13 mouse cellular contexts compared by ENCODE assay signal in the genomic region with DNA sequence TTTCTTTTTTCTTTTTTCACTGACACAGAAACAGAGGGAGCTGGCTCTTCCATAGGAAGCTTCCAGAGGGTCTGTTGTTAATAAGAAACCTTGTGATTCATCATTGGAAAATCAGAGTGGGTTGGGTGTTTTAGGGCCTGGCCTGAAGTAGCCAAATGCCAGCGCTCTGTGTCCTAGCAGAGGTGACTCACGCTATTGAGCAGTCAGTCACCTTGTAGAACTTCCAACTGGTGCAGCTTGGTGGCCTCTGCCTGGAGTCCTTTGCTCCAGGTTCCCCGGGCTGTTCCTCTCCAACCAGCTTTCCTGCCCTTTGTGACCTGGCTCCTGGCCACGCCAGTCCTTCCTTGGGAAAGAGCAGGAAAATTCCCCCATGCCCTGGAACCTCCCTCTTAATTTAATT. TPM values are rescaled to one million over a fixed set of nuclear protein-coding genes. Genes with fewer than 3 reads are reported as not detected.
DNase-seq lines count a peak whose midpoint lies in the region; ATAC-seq and TF ChIP-seq lines count a peak whose summit lies in the region.
"Had no signal": no experiment of that assay in that cellular context is flagged by ENCODE, and none has a peak within 500 bp of the region (broad histone marks: within the 10 kb centered on the region; RNA-seq: fewer than 3 reads in every experiment).

No protein-coding gene starts in this region.

- DNase-seq in gastrocnemius, adult 2 months: peak; percentile 67
- no peak for DNase-seq in gastrocnemius, postnatal 10 days
- DNase-seq in MN1 (ENCODE audit: low spot score): peak; percentile 68
- peak; percentile 48 to 58 for DNase-seq in heart, postnatal 36 days
- DNase-seq in frontal cortex, postnatal 36 days (ENCODE audit: low spot score in 2 of 2): no peak
- DNase-seq in forebrain, embryonic 11.5 days (ENCODE audit: low spot score): no peak
- no peak for DNase-seq in frontal cortex, postnatal 25 days (ENCODE audit: low spot score in 2 of 2)
- DNase-seq: cerebellum, postnatal 36 days; layer of hippocampus, postnatal 36 days; spleen, adult 18-20 months had no signal

- peak; percentile 15; the same call in 1 of the 2 replicates for TF ChIP-seq CTCF in gastrocnemius, adult 2 months (IDR thresholded peaks at IDR 0.05)

- peaks cover 18% of the 10 kb centered on the region for H3K4me1 ChIP-seq in brown adipose tissue, adult 24 weeks (ENCODE audit: control insufficient read depth, insufficient read depth, insufficient read length, low read length)
- no peaks in the 10 kb centered on the region for H3K4me1 ChIP-seq in forebrain, embryonic 11.5 days (replicated peaks; ENCODE audit: control insufficient read depth, insufficient read depth, low read length)

- intact Hi-C loops in gastrocnemius, adult 2 months (cut with DNase I): no loop called here
- intact Hi-C loops in heart, postnatal 36 days (cut with DNase I): loop anchor here (2.0 kb wide), 1 partner anchor 28 kb away; no protein-coding TSS in a partner anchor

- no peaks in the 10 kb centered on the region for H3K27me3 ChIP-seq in forebrain, embryonic 11.5 days (ENCODE audit: control insufficient read depth, insufficient read depth, low read length)

- H3K27ac ChIP-seq in gastrocnemius, adult 2 months: peak overlapping the region; percentile 62
- H3K27ac ChIP-seq in brown adipose tissue, adult 24 weeks (replicated peaks; ENCODE audit: low read depth, low read length): 0 out of 2 replicates have a peak overlapping the region, but pooled peaks have one; percentile 1
- no peak overlapping the region for H3K27ac ChIP-seq in forebrain, embryonic 11.5 days (ENCODE audit: low read depth, low read length)
- H3K27ac ChIP-seq: liver, embryonic 14.5 days had no signal

- no peaks in the 10 kb centered on the region for H3K36me3 ChIP-seq in forebrain, embryonic 11.5 days (ENCODE audit: control insufficient read depth, insufficient read depth, low read length)

- no peaks in the 10 kb centered on the region for H3K9me3 ChIP-seq in forebrain, embryonic 11.5 days (ENCODE audit: control insufficient read depth, low read length)

- no peak overlapping the region for H3K9ac ChIP-seq in forebrain, embryonic 11.5 days (ENCODE audit: low read length)
- H3K9ac ChIP-seq: liver, embryonic 14.5 days had no signal

- H3K4me2 ChIP-seq in forebrain, embryonic 11.5 days (ENCODE audit: low read depth, low read length, severe bottlenecking): no peak overlapping the region

- no peak for ATAC-seq in forebrain, embryonic 11.5 days (replicated peaks; ENCODE audit: low FRiP score)

- no peak overlapping the region for H3K4me3 ChIP-seq in gastrocnemius, adult 2 months
- H3K4me3 ChIP-seq in brown adipose tissue, adult 24 weeks (ENCODE audit: insufficient read depth, low read depth, low read length): no peak overlapping the region
- no peak overlapping the region for H3K4me3 ChIP-seq in forebrain, embryonic 11.5 days (ENCODE audit: low read depth, low read length)

- whole genome bisulfite sequencing in forebrain, embryonic 11.5 days: 90% methylated on average over 4 of the region's 4 CpGs

RNA-seq across cellular contexts. Expression of gene Meox1, which starts 44.9 kb away (rescaled TPM):
- 1 to 10 TPM; 1.1 to 4.7 TPM for total RNA-seq in gastrocnemius, adult 2 months (2021)
- 10 to 100 TPM; 11.7 to 12.3 TPM for total RNA-seq in gastrocnemius, postnatal 10 days (2021)
- polyA plus RNA-seq in brown adipose tissue, adult 24 weeks (2012; ENCODE audit: insufficient read depth, insufficient read length, missing spikeins): 3.8 and 4.4 TPM in 2 replicates
- total RNA-seq in heart, postnatal 36 days (2021): 1 to 10 TPM; 6.9 to 8.0 TPM
- polyA plus RNA-seq in forebrain, embryonic 11.5 days (2014; fragmentation: Nextera tagmentation; extraction: Ambion mirVana): 0.21 TPM in 1 of 2 replicates, not detected in the other
- total RNA-seq: megakaryocyte progenitor cell, adult 5-6 weeks had no signal

Comparison
In these comparisons a context has a peak if more than half of its experiments do, and no peak if none do; other contexts are left out.
1. DNase-seq: peak in gastrocnemius, adult 2 months (single experiment), MN1 (single experiment) and heart, postnatal 36 days (2 of 2); none in gastrocnemius, postnatal 10 days (single experiment), frontal cortex, postnatal 36 days (0 of 2), forebrain, embryonic 11.5 days (single experiment) and frontal cortex, postnatal 25 days (0 of 2).